9 mouse cellular contexts compared by ENCODE assay signal in the genomic region with DNA sequence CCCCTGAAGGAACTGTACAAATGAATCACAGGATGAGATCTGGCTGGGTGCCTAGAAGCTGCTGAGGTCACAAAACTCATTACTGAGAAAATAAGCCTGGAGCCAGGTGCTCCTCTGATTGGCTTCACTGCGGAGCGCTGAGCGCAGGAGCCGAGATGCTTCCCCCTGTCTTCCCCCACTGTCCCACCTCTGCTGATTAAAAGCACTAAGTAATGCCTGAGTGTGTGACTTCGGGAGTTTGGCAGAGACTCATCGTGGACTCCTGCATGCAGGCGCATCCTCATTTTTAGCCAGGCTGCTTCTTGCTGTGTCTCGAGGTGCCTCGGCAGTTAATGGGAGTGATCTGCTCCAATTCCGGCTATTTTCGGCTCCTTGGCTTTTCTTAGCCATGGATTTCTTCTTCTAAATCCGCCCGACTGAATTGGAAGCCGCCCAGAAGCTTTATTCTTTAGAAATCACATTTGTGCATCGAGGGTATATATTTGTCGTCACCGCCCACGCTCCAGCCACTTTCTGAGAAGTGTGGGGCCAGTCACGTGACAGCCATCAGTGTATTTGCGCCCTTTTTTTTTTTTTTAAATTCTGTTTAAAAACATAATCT. TPM values are rescaled to one million over a fixed set of nuclear protein-coding genes. Genes with fewer than 3 reads are reported as not detected.
DNase-seq lines count a peak whose midpoint lies in the region; ATAC-seq and TF ChIP-seq lines count a peak whose summit lies in the region.
"Had no signal": no experiment of that assay in that cellular context is flagged by ENCODE, and none has a peak within 500 bp of the region (broad histone marks: within the 10 kb centered on the region; RNA-seq: fewer than 3 reads in every experiment).

No protein-coding gene starts in this region.

- H3K27ac ChIP-seq in midbrain, embryonic 12.5 days (replicated peaks) = no peak overlapping the region; the same call in 1 of the 2 replicates
- H3K27ac ChIP-seq in midbrain, embryonic 10.5 days (replicated peaks) = no peak overlapping the region
- H3K27ac ChIP-seq in kidney, postnatal 0 days = no peak overlapping the region
- H3K27ac ChIP-seq: liver, embryonic 13.5 days had no signal

- no peak for DNase-seq in midbrain, embryonic 10.5 days (ENCODE audit: low spot score)
- peak; percentile 84 for DNase-seq in cerebellum, adult 9-10 months
- peak; percentile 46 for DNase-seq in gastrocnemius, postnatal 10 days
- peak; percentile 71 for DNase-seq in kidney, postnatal 0 days (ENCODE audit: low spot score)
- peak; percentile 18 for DNase-seq in mesoderm, embryonic 11.5 days (ENCODE audit: low read depth, low spot score)
- peak; percentile 36 for DNase-seq in urinary bladder, postnatal 25 days (ENCODE audit: low spot score)
- DNase-seq: liver, embryonic 13.5 days had no signal

- ATAC-seq in midbrain, embryonic 12.5 days (ENCODE audit: low FRiP score, low read depth) = no peak
- peak; percentile 72; the same call in 1 of the 2 replicates for ATAC-seq in kidney, postnatal 0 days (replicated peaks; ENCODE audit: low FRiP score, low read depth)
- ATAC-seq in CD4-positive, CD25-positive, alpha-beta regulatory T cell, adult 4 months = no peak

- peak overlapping the region; percentile 3; the same call in 1 of the 2 replicates for H3K4me2 ChIP-seq in midbrain, embryonic 12.5 days (replicated peaks)
- H3K4me2 ChIP-seq in kidney, postnatal 0 days (ENCODE audit: low read length) = peak overlapping the region; percentile 50
- H3K4me2 ChIP-seq: liver, embryonic 13.5 days had no signal

- no peak overlapping the region for H3K9ac ChIP-seq in midbrain, embryonic 12.5 days (replicated peaks)
- H3K9ac ChIP-seq in kidney, postnatal 0 days (ENCODE audit: low read depth, low read length) = no peak overlapping the region
- H3K9ac ChIP-seq: liver, embryonic 13.5 days had no signal

- H3K4me3 ChIP-seq in midbrain, embryonic 12.5 days = no peak overlapping the region
- H3K4me3 ChIP-seq in midbrain, embryonic 10.5 days = no peak overlapping the region
- H3K4me3 ChIP-seq in kidney, postnatal 0 days (replicated peaks; ENCODE audit: low read depth, low read length) = peak overlapping the region; percentile 22
- H3K4me3 ChIP-seq: liver, embryonic 13.5 days had no signal

- no peaks in the 10 kb centered on the region for H3K27me3 ChIP-seq in midbrain, embryonic 12.5 days
- H3K27me3 ChIP-seq in midbrain, embryonic 10.5 days (ENCODE audit: low read depth, poor library complexity, severe bottlenecking) = no peaks in the 10 kb centered on the region
- H3K27me3 ChIP-seq in kidney, postnatal 0 days (ENCODE audit: insufficient read depth, low read length) = no peaks in the 10 kb centered on the region
- H3K27me3 ChIP-seq: liver, embryonic 13.5 days had no signal

- H3K9me3 ChIP-seq in midbrain, embryonic 12.5 days = no peaks in the 10 kb centered on the region
- H3K9me3 ChIP-seq in midbrain, embryonic 10.5 days (replicated peaks) = no peaks in the 10 kb centered on the region
- H3K9me3 ChIP-seq in kidney, postnatal 0 days (replicated peaks; ENCODE audit: low read length) = no peaks in the 10 kb centered on the region
- H3K9me3 ChIP-seq: liver, embryonic 13.5 days had no signal

- no peak for TF ChIP-seq CTCF in kidney, postnatal 0 days (IDR thresholded peaks at IDR 0.05; ENCODE audit: low read depth)

- no peaks in the 10 kb centered on the region for H3K36me3 ChIP-seq in midbrain, embryonic 12.5 days
- H3K36me3 ChIP-seq in midbrain, embryonic 10.5 days = no peaks in the 10 kb centered on the region
- no peaks in the 10 kb centered on the region for H3K36me3 ChIP-seq in kidney, postnatal 0 days (ENCODE audit: insufficient read depth, low read length)
- H3K36me3 ChIP-seq: liver, embryonic 13.5 days had no signal

- peaks cover 20% of the 10 kb centered on the region; the same call in 1 of the 2 replicates for H3K4me1 ChIP-seq in midbrain, embryonic 12.5 days
- peaks cover 13% of the 10 kb centered on the region for H3K4me1 ChIP-seq in midbrain, embryonic 10.5 days
- 0 out of 2 replicates have a peak, but pooled peaks cover 7% of the 10 kb centered on the region for H3K4me1 ChIP-seq in kidney, postnatal 0 days (replicated peaks; ENCODE audit: insufficient read depth, low read length)
- H3K4me1 ChIP-seq: liver, embryonic 13.5 days had no signal

- 68% methylated on average over 20 of the region's 20 CpGs for WGBS in midbrain, embryonic 12.5 days
- WGBS in midbrain, embryonic 10.5 days = 85% methylated on average over 20 of the region's 20 CpGs
- 34% methylated on average over 20 of the region's 20 CpGs for WGBS in kidney, postnatal 0 days

RNA-seq across cellular contexts. Expression of a gene that starts 55.3 kb away (rescaled TPM):
- not detected in 2 replicates for polyA plus RNA-seq in midbrain, embryonic 12.5 days (2016; fragmentation: Nextera tagmentation; extraction: Ambion mirVana)
- not detected in 2 replicates for polyA plus RNA-seq in midbrain, embryonic 10.5 days (2016; fragmentation: Nextera tagmentation; extraction: Ambion mirVana)
- under 1 TPM; 0.56 TPM for total RNA-seq in gastrocnemius, postnatal 10 days (2021)
- polyA plus RNA-seq in kidney, postnatal 0 days (2015; fragmentation: Nextera tagmentation; extraction: Ambion mirVana) = 0.26 and 0.46 TPM in 2 replicates
- not detected for polyA plus RNA-seq in CD4-positive, CD25-positive, alpha-beta regulatory T cell, adult 4 months (2017; shearing (Covaris generic))
- polyA plus RNA-seq: liver, embryonic 13.5 days had no signal
